Mouse (Mus musculus): Measurements from ENCODE around the gene Slc38a7. TPM values are rescaled to one million over a fixed set of nuclear protein-coding genes. Genes with fewer than 3 reads are reported as not detected.
A peak's percentile ranks its signal among the peaks of the same experiment; 100 is the strongest.
"Not testable (repeated sequence)": the region's sequence is repeated elsewhere in the genome, so short reads cannot be mapped to it uniquely, and the experiment has no call there.

The Slc38a7 gene
- total RNA-seq (2021): 10 to 100 TPM; 31.4 to 35.4 TPM

GRCm38 (mm10) chr8:95853102-95853843, at the start of gene Slc38a7:
Gene Slc38a7 (minus strand): TSS chr8:95853539.
- intact Hi-C loops (cut with DNase I): no loop called here
- peak; percentile 73 to 88 for DNase-seq (ENCODE audit: extremely low spot score in 1 of 2, low spot score in 2 of 2)

- intact Hi-C loops (cut with DNase I): no loop called here
- DNase-seq (ENCODE audit: extremely low spot score in 1 of 2, low spot score in 2 of 2): no peak
Observed at GRCm38 (mm10) chr8:95901864-95902263, 48.5 kb upstream of the Slc38a7 start.

GRCm38 (mm10) chr8:95893701-95894100, 40.4 kb upstream of the Slc38a7 start:
- intact Hi-C loops (cut with DNase I): no loop called here
- no peak for DNase-seq (ENCODE audit: extremely low spot score in 1 of 2, low spot score in 2 of 2)

GRCm38 (mm10) chr8:95888285-95889136, 35.2 kb upstream of the Slc38a7 start, which contains the start of gene Got2:
Gene Got2 (minus strand): TSS chr8:95888547.
- intact Hi-C loops (cut with DNase I): no loop called here
- peak; percentile 82 to 91 for DNase-seq (ENCODE audit: extremely low spot score in 1 of 2, low spot score in 2 of 2)

- DNase-seq (ENCODE audit: extremely low spot score in 1 of 2, low spot score in 2 of 2): peak; percentile 86 to 92
- intact Hi-C loops (cut with DNase I): no loop called here
Observed at GRCm38 (mm10) chr8:95887578-95888284, 34.4 kb upstream of the Slc38a7 start.

- peak in 1 of 2 experiments; percentile 34 for DNase-seq (ENCODE audit: extremely low spot score in 1 of 2, low spot score in 2 of 2)
- intact Hi-C loops (cut with DNase I): no loop called here
Observed at GRCm38 (mm10) chr8:95886647-95887577, 33.6 kb upstream of the Slc38a7 start.

GRCm38 (mm10) chr8:95885966-95886365, 32.6 kb upstream of the Slc38a7 start:
- DNase-seq (ENCODE audit: extremely low spot score in 1 of 2, low spot score in 2 of 2): no peak
- intact Hi-C loops (cut with DNase I): no loop called here

GRCm38 (mm10) chr8:95885271-95885841, 32.0 kb upstream of the Slc38a7 start:
- no peak for DNase-seq (ENCODE audit: extremely low spot score in 1 of 2, low spot score in 2 of 2)
- intact Hi-C loops (cut with DNase I): no loop called here

- DNase-seq (ENCODE audit: extremely low spot score in 1 of 2, low spot score in 2 of 2): no peak
- intact Hi-C loops (cut with DNase I): no loop called here
Observed at GRCm38 (mm10) chr8:95884491-95884890, 31.2 kb upstream of the Slc38a7 start.

- DNase-seq (ENCODE audit: extremely low spot score in 1 of 2, low spot score in 2 of 2): no peak
- intact Hi-C loops (cut with DNase I): no loop called here
Observed at GRCm38 (mm10) chr8:95882191-95882590, 28.9 kb upstream of the Slc38a7 start.

GRCm38 (mm10) chr8:95881576-95881975, 28.2 kb upstream of the Slc38a7 start:
- intact Hi-C loops (cut with DNase I): no loop called here
- DNase-seq (ENCODE audit: extremely low spot score in 1 of 2, low spot score in 2 of 2): no peak

GRCm38 (mm10) chr8:95879823-95880222, 26.5 kb upstream of the Slc38a7 start:
- DNase-seq (ENCODE audit: extremely low spot score in 1 of 2, low spot score in 2 of 2): no peak
- intact Hi-C loops (cut with DNase I): no loop called here

- peak; percentile 18 to 69 for DNase-seq (ENCODE audit: extremely low spot score in 1 of 2, low spot score in 2 of 2)
- intact Hi-C loops (cut with DNase I): no loop called here
Observed at GRCm38 (mm10) chr8:95878176-95878962, 25.0 kb upstream of the Slc38a7 start.

GRCm38 (mm10) chr8:95875270-95875669, 21.9 kb upstream of the Slc38a7 start:
- intact Hi-C loops (cut with DNase I): no loop called here
- DNase-seq (ENCODE audit: extremely low spot score in 1 of 2, low spot score in 2 of 2): no peak

GRCm38 (mm10) chr8:95871690-95872089, 18.4 kb upstream of the Slc38a7 start:
- intact Hi-C loops (cut with DNase I): no loop called here
- no peak for DNase-seq (ENCODE audit: extremely low spot score in 1 of 2, low spot score in 2 of 2)

- intact Hi-C loops (cut with DNase I); DNase-seq (ENCODE audit: extremely low spot score in 1 of 2, low spot score in 2 of 2): not testable (repeated sequence)
Observed at GRCm38 (mm10) chr8:95864851-95865250, 11.5 kb upstream of the Slc38a7 start.

- DNase-seq (ENCODE audit: extremely low spot score in 1 of 2, low spot score in 2 of 2); intact Hi-C loops (cut with DNase I): not testable (repeated sequence)
Observed at GRCm38 (mm10) chr8:95863761-95864440, 10.6 kb upstream of the Slc38a7 start.

All from left cerebral cortex, postnatal 10 days (tissue).